Mouse (Mus musculus) left cerebral cortex, adult 2 months (tissue): ENCODE results near the gene Aspg. TPM values are rescaled to one million over a fixed set of nuclear protein-coding genes. Genes with fewer than 3 reads are reported as not detected.
A peak's percentile ranks its signal among the peaks of the same experiment; 100 is the strongest.

ENCODE experiments used
- DNase-seq, 2 experiments: peaks; one replicate each; pipeline ENCODE4 v3.0.0; 2021 to 2022; ENCODE audit warnings: low spot score in 2 of 2, mixed read lengths in 1 of 2; ENCODE audit errors: extremely low spot score in 1 of 2
- H3K27ac ChIP-seq: fragments of 200-600 bp; 2 replicates; pipeline ENCODE4 v1.8.1; 2022
- H3K4me3 ChIP-seq: fragments of 200-600 bp; 2 replicates; pipeline ENCODE4 v1.8.1; 2022
- CTCF ChIP-seq: fragments of 200-600 bp; IDR thresholded peaks from 2 replicates; pipeline ENCODE4 v1.8.1; 2022; ENCODE audit warnings: antibody characterized with exemption, mild to moderate bottlenecking, moderate library complexity
- intact Hi-C: fragments of 180-260 bp; cut with DNase I; formaldehyde crosslinking; loops from one replicate; pipeline ENCODE4 v1.15.1; 2025
- total RNA-seq, 2 experiments: library from RNA; stranded (reverse); gene quantifications; 2 replicates each; pipeline ENCODE4 v1.2.3; 2021

Aspg gene
- total RNA-seq, 2 experiments from 2014 or later = 4.7 to 4.9 TPM

GRCm38 (mm10) chr12:112117649-112118048, 11.2 kb downstream of the Aspg start:
- Histone ChIP-seq H3K4me3 (no peak overlapping the region), H3K27ac (peak overlapping the region; percentile 67)
- intact Hi-C loops = no loop called here
- DNase-seq = peak; percentile 45 to 78
- TF ChIP-seq CTCF = no peak

DNA sequence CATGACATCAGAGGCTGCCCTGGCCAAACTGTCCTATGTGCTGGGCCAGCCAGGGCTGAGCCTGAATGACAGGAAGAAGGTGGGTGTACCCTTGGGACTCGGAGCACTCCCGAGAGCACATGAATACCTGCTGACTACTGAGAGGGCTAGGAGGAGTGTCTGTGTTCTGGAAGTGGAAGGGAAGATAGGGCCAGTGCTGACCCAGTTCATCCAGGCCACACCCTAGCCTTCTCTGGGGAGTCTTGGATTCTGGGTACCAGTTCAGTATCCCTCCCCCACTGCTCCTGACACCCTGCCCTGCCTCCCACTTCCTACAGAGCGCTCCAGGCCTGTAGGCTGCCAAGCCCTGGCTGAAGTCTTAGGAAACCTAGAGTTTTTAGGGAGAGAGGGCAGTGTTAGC, 14.7 kb downstream of the Aspg start:
- Histone ChIP-seq H3K4me3 (no peak overlapping the region), H3K27ac (no peak overlapping the region)
- no peak for DNase-seq
- intact Hi-C loops = no loop called here
- TF ChIP-seq CTCF = no peak

DNA sequence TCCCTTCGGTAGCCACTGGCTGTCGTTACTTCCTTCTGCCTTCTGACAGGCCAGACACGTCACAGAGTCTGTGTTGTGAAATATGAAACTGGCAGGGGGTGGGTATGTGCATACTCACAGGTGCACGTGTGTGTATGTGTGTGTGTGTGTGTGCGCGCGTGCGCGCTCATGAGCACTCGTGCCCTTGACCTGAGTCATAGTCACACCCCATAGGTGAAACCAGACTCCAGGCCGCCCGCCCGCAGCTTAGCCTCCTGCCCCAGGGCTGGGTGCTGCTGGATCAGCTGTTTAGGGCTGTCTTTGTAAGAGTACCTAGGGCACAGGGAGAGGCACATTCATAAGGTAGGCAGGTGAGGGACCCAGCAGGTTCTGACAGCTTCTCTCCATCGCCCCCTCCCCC, 19.4 kb downstream of the Aspg start:
- DNase-seq = no peak
- intact Hi-C loops = no loop called here
- TF ChIP-seq CTCF = no peak
- no peak overlapping the region for H3K27ac ChIP-seq
- no peak overlapping the region for H3K4me3 ChIP-seq

GRCm38 (mm10) chr12:112126931-112127635, 20.6 kb downstream of the Aspg start:
- H3K27ac ChIP-seq = no peak overlapping the region
- intact Hi-C loops = no loop called here
- H3K4me3 ChIP-seq = no peak overlapping the region
- peak; percentile 24 for TF ChIP-seq CTCF
- DNase-seq = no peak

DNA sequence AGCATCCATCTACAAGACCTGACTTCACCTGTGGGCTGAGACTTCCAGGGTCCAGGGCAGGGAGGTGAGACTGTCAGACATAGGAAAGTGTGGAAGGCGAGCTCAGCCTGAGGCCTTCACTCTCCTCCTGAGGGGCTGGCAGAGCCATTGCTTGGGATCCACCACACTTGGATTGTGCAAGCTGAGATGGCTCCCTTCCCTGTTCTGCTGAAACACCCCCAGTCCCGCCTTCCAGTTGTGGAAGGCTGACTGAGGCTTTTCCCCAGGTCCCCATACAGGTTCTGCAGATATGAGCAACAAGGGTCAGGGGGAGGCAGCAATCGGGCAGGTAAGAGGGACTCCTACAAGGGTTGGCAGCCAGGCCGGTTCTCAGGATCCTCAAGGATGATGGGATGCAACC, 22.0 kb downstream of the Aspg start:
- no peak overlapping the region for H3K4me3 ChIP-seq
- DNase-seq = no peak
- TF ChIP-seq CTCF = no peak
- intact Hi-C loops = no loop called here
- H3K27ac ChIP-seq = no peak overlapping the region

GRCm38 (mm10) chr12:112129300-112129856, 22.9 kb downstream of the Aspg start:
- no peak for DNase-seq
- no peak overlapping the region for H3K27ac ChIP-seq
- no peak overlapping the region for H3K4me3 ChIP-seq
- TF ChIP-seq CTCF = no peak
- intact Hi-C loops = no loop called here

DNA sequence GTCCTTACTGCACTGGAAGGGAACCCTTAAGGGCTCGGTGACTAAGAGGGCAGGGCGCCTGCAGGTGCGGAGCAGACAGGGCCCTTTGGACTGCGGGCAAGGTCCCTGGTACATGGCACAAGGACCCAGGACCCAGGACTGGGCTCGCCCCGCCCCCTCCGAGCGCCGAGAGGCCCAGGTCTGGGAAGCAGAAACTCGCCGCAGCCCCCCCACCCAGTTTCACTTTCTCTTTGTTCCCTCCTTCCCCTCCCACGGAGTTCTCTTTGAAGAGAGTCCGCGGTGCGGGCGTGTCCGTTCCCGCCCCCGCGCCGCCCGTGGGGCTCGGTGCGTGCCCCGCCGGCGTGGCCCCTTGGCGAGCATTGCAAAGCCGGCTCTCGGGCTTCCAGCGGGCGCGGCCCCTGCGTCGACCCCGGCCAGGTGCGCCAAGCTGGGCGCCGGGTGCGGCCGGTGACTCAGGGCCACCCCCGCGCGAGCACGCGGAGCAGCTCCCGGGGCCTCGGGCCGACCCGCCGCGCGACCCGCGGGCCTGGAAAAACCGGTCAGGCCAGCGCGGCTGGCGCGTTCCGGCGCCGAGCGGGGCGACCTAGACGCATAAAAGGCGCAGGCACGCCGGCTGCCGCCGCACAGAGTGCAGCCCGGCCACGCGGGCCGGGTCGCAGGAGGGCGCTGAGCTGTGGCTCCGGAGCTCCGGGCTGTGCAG, 23.8 kb downstream of the Aspg start:
- DNase-seq = no peak
- no peak overlapping the region for H3K27ac ChIP-seq
- H3K4me3 ChIP-seq = peak overlapping the region; percentile 50
- no peak for TF ChIP-seq CTCF
- intact Hi-C loops = no loop called here

- no peak for TF ChIP-seq CTCF
- no peak overlapping the region for H3K27ac ChIP-seq
- no peak for DNase-seq
- intact Hi-C loops = no loop called here
- peak overlapping the region; percentile 50; the same call in 1 of the 2 replicates for H3K4me3 ChIP-seq
Observed at GRCm38 (mm10) chr12:112130957-112131356, 24.5 kb downstream of the Aspg start.

- no peak overlapping the region for H3K27ac ChIP-seq
- DNase-seq = no peak
- peak; percentile 93 for TF ChIP-seq CTCF
- H3K4me3 ChIP-seq = no peak overlapping the region
- intact Hi-C loops = loop anchor here (1.0 kb wide), 2 partner anchors 27 to 63 kb away; no protein-coding TSS in a partner anchor
Observed at GRCm38 (mm10) chr12:112140231-112140630, 33.8 kb downstream of the Aspg start.

GRCm38 (mm10) chr12:112140745-112141144, 34.3 kb downstream of the Aspg start:
- no peak for TF ChIP-seq CTCF
- Histone ChIP-seq H3K4me3 (no peak overlapping the region), H3K27ac (no peak overlapping the region)
- DNase-seq = no peak
- intact Hi-C loops = loop anchor here (1.0 kb wide), 2 partner anchors 27 to 63 kb away; no protein-coding TSS in a partner anchor

GRCm38 (mm10) chr12:112141300-112141699, 34.8 kb downstream of the Aspg start:
- Histone ChIP-seq H3K4me3 (no peak overlapping the region), H3K27ac (no peak overlapping the region)
- DNase-seq = no peak
- TF ChIP-seq CTCF = no peak
- intact Hi-C loops = no loop called here

DNA sequence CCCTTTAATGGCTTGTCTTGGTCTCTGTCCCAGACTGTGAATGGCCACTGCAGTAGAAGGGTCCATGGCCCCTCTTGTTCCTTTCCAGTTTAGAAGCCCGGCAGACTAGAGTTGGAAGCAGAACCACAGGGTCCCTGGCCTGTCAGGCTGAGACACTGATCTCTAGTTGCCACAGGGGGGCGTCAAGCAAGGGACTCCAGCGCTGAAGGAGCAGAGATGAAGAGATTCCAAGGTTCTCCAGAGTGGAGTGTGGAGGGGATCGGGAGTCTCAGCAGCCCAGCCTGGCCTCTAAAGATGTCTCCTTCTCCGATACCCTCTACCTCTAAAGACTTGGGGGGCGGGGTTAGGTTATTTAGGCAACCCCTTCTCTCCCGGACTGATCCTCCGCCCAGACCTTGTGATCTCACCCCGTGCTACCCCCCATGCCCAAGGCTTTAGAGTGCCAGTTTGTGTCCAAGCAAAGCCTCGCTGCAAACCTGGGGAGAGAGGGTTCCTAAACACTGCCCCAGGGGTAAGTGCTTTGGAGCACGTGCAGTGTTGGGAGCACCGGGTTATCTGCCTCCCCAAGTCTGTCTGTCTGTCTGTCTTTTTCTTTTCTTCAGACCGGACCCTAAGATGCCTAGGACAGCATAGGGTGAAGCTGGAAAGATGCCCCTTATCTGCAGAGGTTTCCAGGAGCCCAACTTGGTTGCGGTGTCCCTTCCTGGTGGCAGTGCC, 36.8 kb downstream of the Aspg start:
- TF ChIP-seq CTCF = peak; percentile 55
- H3K27ac ChIP-seq = no peak overlapping the region
- peak overlapping the region; percentile 24; the same call in 1 of the 2 replicates for H3K4me3 ChIP-seq
- DNase-seq = peak in 1 of 2 experiments; percentile 40
- intact Hi-C loops = no loop called here
